Mouse (Mus musculus) lung, embryonic 16.5 days (tissue): ENCODE results near the gene Fam84b. TPM values are rescaled to one million over a fixed set of nuclear protein-coding genes. Genes with fewer than 3 reads are reported as not detected.

Experiments used
- ATAC-seq: fragments of 200-750 bp; cut with Nextera tagmentation; 2 replicates; pipeline ENCODE4 v1.8.0; 2017; ENCODE audit warnings: low read depth, mild to moderate bottlenecking, moderate library complexity
- H3K27ac ChIP-seq: fragments of 300-500 bp; sonication (generic); 2 replicates; pipeline ENCODE4 v1.5.1; 2014; ENCODE audit warnings: mild to moderate bottlenecking, control low read depth, low read length
- H3K27me3 ChIP-seq: fragments of 300-500 bp; sonication (generic); 2 replicates; pipeline ENCODE4 v1.6.1; 2014; ENCODE audit warnings: low read depth, low read length, mixed read lengths; ENCODE audit not compliant: control insufficient read depth, insufficient read depth
- H3K36me3 ChIP-seq: fragments of 300-500 bp; sonication (generic); 2 replicates; pipeline ENCODE4 v1.6.1; 2014; ENCODE audit warnings: low read length; ENCODE audit not compliant: control insufficient read depth, insufficient read depth
- H3K4me1 ChIP-seq: fragments of 300-500 bp; sonication (generic); replicated peaks from 2 replicates; pipeline ENCODE4 v1.6.1; 2014; ENCODE audit warnings: low read length, mixed read lengths; ENCODE audit not compliant: control insufficient read depth, insufficient read depth
- H3K4me2 ChIP-seq: fragments of 300-500 bp; sonication (generic); 2 replicates; pipeline ENCODE4 v1.6.1; 2014; ENCODE audit warnings: low read depth, low read length, control low read depth
- H3K4me3 ChIP-seq: fragments of 300-500 bp; sonication (generic); 2 replicates; pipeline ENCODE4 v1.5.1; 2014; ENCODE audit warnings: mild to moderate bottlenecking, low read length, control low read depth
- H3K9ac ChIP-seq: fragments of 300-500 bp; sonication (generic); 2 replicates; pipeline ENCODE4 v1.6.1; 2014; ENCODE audit warnings: low read length, control low read depth
- H3K9me3 ChIP-seq: fragments of 300-500 bp; sonication (generic); 2 replicates; pipeline ENCODE4 v1.6.1; 2016; ENCODE audit warnings: low read length; ENCODE audit not compliant: control insufficient read depth
- WGBS: fragments of 180-500 bp; shearing (Covaris S2); extraction: QIAGEN DNeasy Blood & Tissue Kit; methylation state at CpG from one replicate; pipeline ENCODE4 v1.1.7; 2014; 5-methylcytosine and 5-hydroxymethylcytosine counted together
- polyA plus RNA-seq: library from polyadenylated mRNA; unstranded; fragments of >200 nt; fragmentation: Nextera tagmentation; extraction: Ambion mirVana; gene quantifications from 2 replicates; pipeline ENCODE4 v1.2.1, GENCODE M21; 2015

Fam84b gene
- 33.0 and 36.1 TPM in 2 replicates for polyA plus RNA-seq

DNA sequence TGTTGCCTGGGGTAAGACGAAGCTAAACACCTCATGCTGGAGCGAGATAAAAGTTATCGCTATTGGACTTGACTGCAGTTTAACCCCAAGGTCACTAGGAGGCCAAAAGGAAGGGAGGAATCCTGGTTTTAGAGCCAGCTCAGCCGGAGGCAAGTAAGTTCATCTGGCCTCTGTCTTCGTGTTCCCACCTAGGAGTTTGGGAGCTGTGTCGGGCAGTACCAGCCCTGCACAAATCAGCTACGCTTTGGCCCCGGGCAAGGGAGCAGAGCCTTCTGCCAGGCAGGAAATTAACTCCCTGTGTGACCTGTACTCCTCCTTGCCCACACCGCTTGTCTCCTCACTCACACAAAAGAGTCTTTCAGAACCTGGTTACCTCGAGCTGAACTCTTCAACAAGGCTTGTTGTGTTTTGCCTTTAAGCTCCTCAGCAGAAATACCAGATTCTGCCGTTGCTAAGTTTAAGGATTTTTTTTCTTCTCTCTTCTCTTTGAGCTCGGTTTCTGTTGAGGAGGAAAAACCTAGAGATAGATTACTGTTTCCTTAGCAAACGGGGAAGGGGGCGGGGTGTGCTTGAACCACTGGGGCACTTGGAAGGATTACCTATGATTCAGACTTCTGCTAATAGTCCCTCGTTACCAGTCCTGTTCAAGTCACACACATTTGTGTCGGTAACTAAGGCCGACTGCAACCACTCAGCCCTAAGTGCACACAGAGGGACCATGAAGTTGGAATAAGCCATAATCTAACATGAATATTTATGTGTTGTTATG is at the start of gene Fam84b:
Gene Fam84b (minus strand): TSS at position 548 of the 769 bp plus-strand sequence.
- no peak within 1 kb of the TSS for H3K9ac ChIP-seq
- peak; percentile 64 for ATAC-seq
- H3K4me3 ChIP-seq = no peak within 1 kb of the TSS
- 0 out of 2 replicates have a peak, but pooled peaks cover 4% of the 10 kb centered on the region for H3K4me1 ChIP-seq
- H3K36me3 ChIP-seq = no peaks in the 10 kb centered on the region
- no peaks in the 10 kb centered on the region for H3K27me3 ChIP-seq
- H3K4me2 ChIP-seq = peak within 1 kb of the TSS; percentile 13; the same call in 1 of the 2 replicates
- peaks cover 2% of the 10 kb centered on the region; the same call in 1 of the 2 replicates for H3K9me3 ChIP-seq
- 22% methylated on average over 17 of the region's 17 CpGs for WGBS
- H3K27ac ChIP-seq = 0 out of 2 replicates have a peak within 1 kb of the TSS, but pooled peaks have one; percentile 1

DNA sequence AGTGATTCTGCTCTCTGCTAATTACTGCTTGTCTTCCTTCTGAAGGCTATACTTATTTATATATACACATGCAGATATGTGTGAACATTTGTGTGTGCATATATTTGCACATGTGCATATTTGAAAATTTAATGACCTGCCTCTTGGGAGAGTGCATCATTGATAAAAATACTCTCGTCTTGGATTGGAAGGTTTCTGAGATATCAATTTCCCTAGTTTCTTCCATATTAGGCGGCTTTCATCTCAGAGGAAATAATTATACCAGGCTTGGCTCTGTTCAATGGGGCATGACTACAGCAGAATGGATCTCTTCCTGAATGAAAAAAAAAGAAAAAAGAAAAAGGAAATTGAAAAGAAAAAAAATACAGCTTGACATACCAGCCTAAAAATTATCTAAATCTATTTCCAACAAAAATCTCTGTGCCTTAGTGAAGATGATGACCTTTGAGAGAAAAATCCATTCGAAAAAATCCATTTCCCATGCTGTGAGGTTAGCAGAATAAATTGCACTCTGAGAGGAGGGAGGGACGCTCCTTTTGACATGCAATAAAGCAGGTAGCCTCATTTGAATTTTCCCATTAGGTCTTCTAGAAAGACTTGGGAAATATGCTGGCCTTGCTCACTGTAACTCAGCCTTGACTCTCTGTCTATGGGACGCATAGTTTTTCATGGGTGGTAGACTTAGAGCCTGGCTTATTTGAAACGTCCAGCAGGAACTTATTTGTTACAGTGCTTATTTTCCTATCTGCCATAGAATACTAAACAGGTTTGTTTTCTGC is 44.8 kb upstream of the Fam84b start:
- Histone ChIP-seq H3K27me3 (no peaks in the 10 kb centered on the region), H3K4me2 (no peak overlapping the region), H3K4me3 (no peak overlapping the region), H3K9me3 (no peaks in the 10 kb centered on the region), H3K9ac (no peak overlapping the region), H3K27ac (no peak overlapping the region), H3K36me3 (no peaks in the 10 kb centered on the region), H3K4me1 (no peaks in the 10 kb centered on the region)
- ATAC-seq = no peak
- WGBS = 68% methylated on average over 6 of the region's 6 CpGs

DNA sequence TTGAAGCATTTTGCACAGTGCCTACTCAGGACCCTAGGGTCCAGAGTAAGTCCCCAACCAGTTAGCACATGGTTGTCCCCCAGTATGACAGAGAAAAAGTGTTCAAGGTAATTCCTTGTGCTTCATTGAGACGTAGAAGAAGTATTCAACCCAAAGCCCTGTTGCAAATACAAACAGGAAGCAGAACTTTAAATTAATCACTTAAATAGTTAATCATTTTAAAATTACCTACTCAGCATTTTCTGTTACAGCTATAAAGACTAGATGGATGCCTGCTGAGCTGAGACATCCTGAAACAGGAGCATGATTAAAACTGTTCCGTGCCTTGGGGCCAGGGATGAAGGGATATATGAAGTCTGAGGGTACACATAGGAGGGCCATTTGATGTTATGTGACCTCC is 42.5 kb upstream of the Fam84b start:
- 63% methylated on average over 2 of the region's 2 CpGs for WGBS
- Histone ChIP-seq H3K36me3 (no peaks in the 10 kb centered on the region), H3K9me3 (no peaks in the 10 kb centered on the region), H3K27ac (no peak overlapping the region), H3K4me2 (no peak overlapping the region), H3K27me3 (no peaks in the 10 kb centered on the region), H3K4me1 (peaks cover 9% of the 10 kb centered on the region; the same call in 1 of the 2 replicates), H3K9ac (no peak overlapping the region), H3K4me3 (no peak overlapping the region)
- no peak for ATAC-seq

DNA sequence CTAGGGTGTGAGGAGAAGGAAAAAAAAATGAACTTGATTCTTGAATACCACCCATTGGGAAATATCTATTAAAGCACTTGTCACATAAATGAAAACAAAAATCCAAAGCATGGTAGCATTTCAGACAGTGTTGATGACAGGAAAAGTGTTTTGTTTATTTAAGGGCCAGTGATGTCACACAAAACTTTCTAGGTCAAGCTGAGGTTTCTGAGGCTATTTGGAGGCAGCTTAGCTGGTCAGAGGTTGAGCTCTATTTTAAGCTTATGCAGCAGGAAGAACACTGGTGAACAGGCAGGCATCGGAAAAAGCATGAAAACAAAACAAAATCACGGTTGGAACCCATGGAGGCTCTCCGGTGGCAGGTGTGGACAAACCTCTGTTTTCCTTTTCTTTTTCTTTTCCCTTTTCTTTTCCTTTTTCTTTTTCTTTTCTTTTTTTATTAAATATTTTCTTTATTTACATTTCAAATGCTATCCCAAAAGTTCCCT is 39.4 kb upstream of the Fam84b start:
- H3K9ac ChIP-seq = no peak overlapping the region

DNA sequence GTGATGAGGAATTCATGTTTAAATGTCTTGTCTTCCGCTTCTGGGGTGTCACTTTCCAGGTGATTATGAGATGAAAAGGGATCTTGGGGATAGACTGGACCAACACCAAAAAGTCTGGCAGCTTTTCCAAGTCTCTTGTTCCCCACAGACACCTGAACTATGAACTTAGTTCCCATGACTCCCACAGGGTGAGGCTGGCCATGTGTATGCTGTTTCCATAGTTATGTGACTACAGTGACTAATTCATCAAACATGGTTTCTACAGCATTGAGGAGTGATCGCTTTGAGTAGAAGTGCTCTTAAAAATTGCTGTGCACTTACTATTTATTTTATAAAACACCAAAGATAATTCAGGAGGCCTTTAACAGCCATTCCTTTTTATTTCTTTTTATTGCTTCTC is 35.1 kb upstream of the Fam84b start:
- Histone ChIP-seq H3K27me3 (no peaks in the 10 kb centered on the region), H3K4me2 (no peak overlapping the region), H3K4me3 (no peak overlapping the region), H3K9me3 (no peaks in the 10 kb centered on the region), H3K27ac (no peak overlapping the region), H3K9ac (no peak overlapping the region), H3K36me3 (no peaks in the 10 kb centered on the region), H3K4me1 (peaks cover 9% of the 10 kb centered on the region; the same call in 1 of the 2 replicates)
- WGBS = 63% methylated on average over 2 of the region's 2 CpGs
- peak; percentile 62 for ATAC-seq

More for the DNA sequence above, 39.4 kb upstream of the Fam84b start:
- Histone ChIP-seq H3K4me2 (no peak overlapping the region), H3K36me3 (no peaks in the 10 kb centered on the region), H3K4me1 (peaks cover 9% of the 10 kb centered on the region; the same call in 1 of the 2 replicates), H3K9me3 (no peaks in the 10 kb centered on the region), H3K27me3 (no peaks in the 10 kb centered on the region), H3K4me3 (no peak overlapping the region), H3K27ac (no peak overlapping the region)
- 57% methylated on average over 3 of the region's 3 CpGs for WGBS
- ATAC-seq = no peak

DNA sequence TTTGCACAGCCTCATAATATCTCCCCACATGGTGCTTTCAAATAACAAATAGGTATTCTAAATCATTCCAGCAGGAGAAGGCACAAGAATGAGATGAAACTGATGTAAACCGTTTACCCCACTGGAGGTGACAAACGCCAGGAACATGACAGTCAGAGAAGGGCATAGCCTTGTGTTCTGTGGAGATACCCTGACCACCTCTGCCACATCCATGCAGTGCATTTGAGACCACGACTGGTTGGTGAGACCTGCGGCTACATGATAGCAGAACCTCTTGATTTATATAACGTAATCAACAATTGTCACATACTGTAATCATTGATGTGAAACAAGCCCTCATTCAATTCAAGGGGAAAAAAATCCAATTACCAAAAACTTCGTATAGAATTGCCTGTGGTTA is 22.1 kb upstream of the Fam84b start:
- no peak for ATAC-seq
- Histone ChIP-seq H3K9me3 (no peaks in the 10 kb centered on the region), H3K4me1 (no peaks in the 10 kb centered on the region), H3K4me2 (no peak overlapping the region), H3K9ac (no peak overlapping the region), H3K27me3 (no peaks in the 10 kb centered on the region), H3K4me3 (no peak overlapping the region), H3K36me3 (no peaks in the 10 kb centered on the region), H3K27ac (no peak overlapping the region)
- WGBS = 86% methylated on average over 6 of the region's 6 CpGs

DNA sequence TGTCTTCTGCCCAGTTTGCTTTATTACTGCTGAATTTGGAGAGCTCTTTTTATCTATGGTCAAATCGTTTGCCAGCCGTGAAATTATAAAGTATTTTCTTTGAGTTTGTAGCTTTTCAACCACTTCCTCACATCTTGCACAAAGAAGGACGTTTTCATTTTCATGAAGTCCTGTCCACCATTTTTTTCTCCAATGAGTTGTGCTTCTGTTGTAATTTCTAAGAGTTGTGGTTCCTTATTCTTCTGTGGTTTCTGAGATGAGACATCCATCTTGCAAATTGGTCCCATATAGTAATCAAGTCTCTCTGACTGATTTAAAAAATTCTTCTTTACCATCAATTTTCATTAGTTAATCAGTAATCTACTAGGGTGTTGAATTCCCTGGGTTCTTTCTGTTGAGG is 8.8 kb upstream of the Fam84b start:
- Histone ChIP-seq H3K4me3 (no peak overlapping the region), H3K27ac (no peak overlapping the region), H3K4me2 (no peak overlapping the region), H3K9me3 (no peaks in the 10 kb centered on the region; the same call in 1 of the 2 replicates), H3K27me3 (no peaks in the 10 kb centered on the region), H3K36me3 (no peaks in the 10 kb centered on the region), H3K4me1 (no peaks in the 10 kb centered on the region), H3K9ac (no peak overlapping the region)
- 84% methylated on average over 3 of the region's 3 CpGs for WGBS
- ATAC-seq = no peak

DNA sequence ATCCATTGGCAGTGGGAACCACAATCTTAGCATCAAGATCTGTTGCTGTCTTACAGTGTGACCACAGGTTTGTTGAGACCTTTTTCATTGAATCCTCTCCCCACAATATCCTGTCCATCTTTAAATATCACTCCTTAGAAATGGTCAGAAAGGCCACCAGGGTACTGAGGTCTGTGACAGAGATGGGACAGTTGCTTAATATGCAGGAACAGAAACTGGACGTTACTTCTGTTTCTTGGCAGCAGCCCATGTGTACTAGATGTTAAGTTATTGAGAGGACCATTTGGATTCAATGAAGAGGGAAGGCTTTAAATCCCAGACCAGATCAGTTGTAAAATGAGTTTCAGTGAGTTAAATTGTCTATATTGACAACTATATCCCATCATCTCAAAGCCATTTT is 1.5 kb upstream of the Fam84b start:
- ATAC-seq = no peak
- 0 out of 2 replicates have a peak, but pooled peaks cover 2% of the 10 kb centered on the region for H3K4me1 ChIP-seq
- no peak overlapping the region for H3K9ac ChIP-seq
- no peak overlapping the region for H3K4me3 ChIP-seq
- no peak overlapping the region for H3K4me2 ChIP-seq
- peaks cover 2% of the 10 kb centered on the region; the same call in 1 of the 2 replicates for H3K9me3 ChIP-seq
- no peaks in the 10 kb centered on the region for H3K36me3 ChIP-seq
- WGBS = 46% methylated on average over 1 of the region's 1 CpGs
- no peaks in the 10 kb centered on the region for H3K27me3 ChIP-seq
- H3K27ac ChIP-seq = no peak overlapping the region

DNA sequence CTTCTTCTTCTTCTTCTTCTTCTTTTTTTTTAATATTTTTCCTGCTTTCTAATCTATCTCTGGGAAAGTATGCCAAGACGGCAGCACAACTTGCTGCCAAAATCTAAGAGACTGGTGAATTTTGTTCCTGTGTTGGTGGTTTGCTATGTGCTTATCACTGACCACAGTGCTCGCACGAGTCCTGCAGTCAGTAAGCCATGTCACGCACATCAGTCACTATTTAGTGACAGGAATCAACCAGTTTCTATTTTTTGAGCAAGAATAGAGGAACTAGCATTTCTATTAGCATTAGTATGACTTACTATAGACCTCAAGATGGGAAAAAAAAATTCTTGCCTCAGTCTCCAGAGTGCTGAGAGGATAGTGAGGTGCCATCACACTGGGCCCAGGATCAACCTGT is 573 bp upstream of the Fam84b start:
- 0 out of 2 replicates have a peak, but pooled peaks cover 2% of the 10 kb centered on the region for H3K4me1 ChIP-seq
- H3K4me2 ChIP-seq = no peak overlapping the region
- H3K9me3 ChIP-seq = peaks cover 2% of the 10 kb centered on the region; the same call in 1 of the 2 replicates
- ATAC-seq = no peak
- no peaks in the 10 kb centered on the region for H3K36me3 ChIP-seq
- H3K9ac ChIP-seq = no peak overlapping the region
- H3K27ac ChIP-seq = no peak overlapping the region
- WGBS = 70% methylated on average over 4 of the region's 4 CpGs
- no peak overlapping the region for H3K4me3 ChIP-seq
- H3K27me3 ChIP-seq = no peaks in the 10 kb centered on the region
